Mouse (Mus musculus) forebrain, embryonic 13.5 days (tissue): ENCODE data around the gene Gm20379. TPM values are rescaled to one million over a fixed set of nuclear protein-coding genes. Genes with fewer than 3 reads are reported as not detected.

Experiments used
- ATAC-seq: fragments of 200-750 bp; cut with Nextera tagmentation; 2 replicates; pipeline ENCODE4 v1.8.0; 2017
- H3K27ac ChIP-seq: fragments of 300-500 bp; sonication (generic); 2 replicates; pipeline ENCODE4 v1.5.1; 2015; ENCODE audit warnings: inconsistent platforms, mild to moderate bottlenecking, moderate library complexity
- H3K27me3 ChIP-seq: fragments of 300-500 bp; sonication (generic); 2 replicates; pipeline ENCODE4 v1.6.1; 2015; ENCODE audit warnings: mild to moderate bottlenecking, inconsistent platforms
- H3K36me3 ChIP-seq: fragments of 300-500 bp; sonication (generic); 2 replicates; pipeline ENCODE4 v1.6.1; 2015; ENCODE audit warnings: mild to moderate bottlenecking, inconsistent platforms; ENCODE audit not compliant: poor library complexity, severe bottlenecking
- H3K4me1 ChIP-seq: fragments of 300-500 bp; sonication (generic); 2 replicates; pipeline ENCODE4 v1.6.1; 2015; ENCODE audit warnings: inconsistent platforms
- H3K4me2 ChIP-seq: fragments of 300-500 bp; sonication (generic); 2 replicates; pipeline ENCODE4 v1.6.1; 2015; ENCODE audit warnings: inconsistent platforms, mild to moderate bottlenecking, moderate library complexity
- H3K4me3 ChIP-seq: fragments of 300-500 bp; sonication (generic); 2 replicates; pipeline ENCODE4 v1.5.1; 2015; ENCODE audit warnings: mild to moderate bottlenecking, inconsistent platforms
- H3K9ac ChIP-seq: fragments of 300-500 bp; sonication (generic); 2 replicates; pipeline ENCODE4 v1.6.1; 2015; ENCODE audit warnings: mild to moderate bottlenecking, inconsistent platforms
- H3K9me3 ChIP-seq: fragments of 300-500 bp; sonication (generic); replicated peaks from 2 replicates; pipeline ENCODE4 v1.6.1; 2016; ENCODE audit warnings: inconsistent platforms
- WGBS: fragments of 180-500 bp; shearing (Covaris S2); methylation state at CpG from one replicate; pipeline ENCODE4 v1.1.7; 2015; 5-methylcytosine and 5-hydroxymethylcytosine counted together
- polyA plus RNA-seq: library from polyadenylated mRNA; unstranded; fragments of >200 nt; fragmentation: Nextera tagmentation; extraction: Ambion mirVana; gene quantifications from 2 replicates; pipeline ENCODE4 v1.2.1, GENCODE M21; 2015

Gene Gm20379
- polyA plus RNA-seq, result 1.2 and 1.7 TPM in 2 replicates

GRCm38 (mm10) chr13:92305680-92306079 is at the start of gene Gm20379:
TSS of gene Gm20379 (plus strand) at chr13:92305980.
- Histone ChIP-seq H3K4me1 (peaks cover 5% of the 10 kb centered on the region; the same call in 1 of the 2 replicates), H3K27ac (no peak within 1 kb of the TSS), H3K4me3 (no peak within 1 kb of the TSS), H3K36me3 (peaks cover 35% of the 10 kb centered on the region), H3K9ac (no peak within 1 kb of the TSS), H3K9me3 (no peaks in the 10 kb centered on the region), H3K4me2 (no peak within 1 kb of the TSS), H3K27me3 (no peaks in the 10 kb centered on the region)
- 98% methylated on average over 11 of the region's 11 CpGs for WGBS
- ATAC-seq, result no peak

- no peaks in the 10 kb centered on the region for H3K4me1 ChIP-seq
- H3K9ac ChIP-seq, result no peak overlapping the region
- 89% methylated on average over 5 of the region's 5 CpGs for WGBS
- no peaks in the 10 kb centered on the region for H3K27me3 ChIP-seq
- no peak for ATAC-seq
- H3K27ac ChIP-seq, result no peak overlapping the region
- H3K36me3 ChIP-seq, result peaks cover 16% of the 10 kb centered on the region
- H3K4me3 ChIP-seq, result no peak overlapping the region
- no peak overlapping the region for H3K4me2 ChIP-seq
- H3K9me3 ChIP-seq, result no peaks in the 10 kb centered on the region
Measured at GRCm38 (mm10) chr13:92261329-92261728, 44.5 kb upstream of the Gm20379 start.

DNA sequence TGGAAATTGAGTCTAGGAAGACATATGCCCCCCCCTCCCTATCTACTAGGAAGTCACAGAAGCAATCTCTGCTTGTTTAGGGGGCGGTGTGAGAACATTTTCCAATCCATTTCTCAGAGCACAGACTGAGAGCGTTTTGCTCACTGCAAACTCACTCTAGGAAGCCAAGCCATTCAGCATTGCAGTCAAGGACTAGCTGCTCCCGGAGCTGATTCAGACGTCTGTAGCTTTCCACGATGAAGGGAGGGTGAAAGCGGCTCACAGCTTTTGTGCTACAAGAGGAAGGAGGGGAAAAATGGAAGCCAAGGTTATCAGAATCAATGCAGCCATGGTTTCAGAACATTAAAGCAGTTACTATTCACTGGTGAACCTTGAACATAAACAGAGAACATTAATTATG is 42.2 kb upstream of the Gm20379 start:
- Histone ChIP-seq H3K4me1 (no peaks in the 10 kb centered on the region), H3K9ac (no peak overlapping the region), H3K4me2 (no peak overlapping the region), H3K36me3 (peaks cover 14% of the 10 kb centered on the region), H3K4me3 (no peak overlapping the region), H3K27ac (no peak overlapping the region), H3K27me3 (no peaks in the 10 kb centered on the region), H3K9me3 (no peaks in the 10 kb centered on the region)
- WGBS, result 87% methylated on average over 6 of the region's 6 CpGs
- no peak for ATAC-seq

DNA sequence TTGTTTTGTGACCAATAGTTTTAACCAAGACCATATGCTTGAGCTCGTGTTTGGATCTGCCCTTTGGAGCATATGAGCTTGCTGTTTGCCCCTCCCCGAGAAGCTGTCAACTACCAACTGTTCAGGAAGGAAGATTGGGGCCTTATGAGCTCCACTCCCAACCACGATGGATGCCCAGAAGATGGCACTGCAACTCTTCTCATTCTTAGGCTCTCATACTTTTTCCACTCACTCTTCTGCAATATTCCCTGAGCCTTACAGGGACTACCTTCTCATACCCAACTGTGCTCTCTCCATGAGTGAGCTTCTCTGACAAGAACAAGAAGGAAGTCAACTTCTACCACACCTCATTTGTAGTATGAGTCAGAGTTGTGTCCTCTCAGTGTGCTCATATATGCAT is 38.7 kb upstream of the Gm20379 start:
- H3K4me1 ChIP-seq, result no peaks in the 10 kb centered on the region
- ATAC-seq, result no peak
- WGBS, result 90% methylated on average over 3 of the region's 3 CpGs
- no peak overlapping the region for H3K9ac ChIP-seq
- H3K4me2 ChIP-seq, result no peak overlapping the region
- H3K27ac ChIP-seq, result no peak overlapping the region
- H3K4me3 ChIP-seq, result no peak overlapping the region
- peaks cover 8% of the 10 kb centered on the region for H3K36me3 ChIP-seq
- H3K27me3 ChIP-seq, result no peaks in the 10 kb centered on the region
- no peaks in the 10 kb centered on the region for H3K9me3 ChIP-seq

GRCm38 (mm10) chr13:92274274-92275198 is 31.2 kb upstream of the Gm20379 start:
- H3K9ac ChIP-seq, result no peak overlapping the region
- no peak overlapping the region for H3K4me2 ChIP-seq
- H3K9me3 ChIP-seq, result no peaks in the 10 kb centered on the region
- no peak for ATAC-seq
- no peak overlapping the region for H3K27ac ChIP-seq
- no peaks in the 10 kb centered on the region for H3K27me3 ChIP-seq
- 0 out of 2 replicates have a peak, but pooled peaks cover 3% of the 10 kb centered on the region for H3K4me1 ChIP-seq
- 79% methylated on average over 14 of the region's 14 CpGs for WGBS
- no peak overlapping the region for H3K4me3 ChIP-seq
- peaks cover 6% of the 10 kb centered on the region; the same call in 1 of the 2 replicates for H3K36me3 ChIP-seq

GRCm38 (mm10) chr13:92275292-92275691 is 30.5 kb upstream of the Gm20379 start:
- 95% methylated on average over 9 of the region's 9 CpGs for WGBS
- Histone ChIP-seq H3K27me3 (no peaks in the 10 kb centered on the region), H3K4me1 (0 out of 2 replicates have a peak, but pooled peaks cover 3% of the 10 kb centered on the region), H3K4me2 (no peak overlapping the region), H3K9me3 (no peaks in the 10 kb centered on the region), H3K36me3 (peaks cover 6% of the 10 kb centered on the region; the same call in 1 of the 2 replicates), H3K4me3 (no peak overlapping the region), H3K27ac (no peak overlapping the region), H3K9ac (no peak overlapping the region)
- no peak for ATAC-seq

GRCm38 (mm10) chr13:92277027-92277426 is 28.8 kb upstream of the Gm20379 start:
- no peaks in the 10 kb centered on the region for H3K9me3 ChIP-seq
- H3K4me1 ChIP-seq, result 0 out of 2 replicates have a peak, but pooled peaks cover 3% of the 10 kb centered on the region
- no peak overlapping the region for H3K27ac ChIP-seq
- H3K27me3 ChIP-seq, result no peaks in the 10 kb centered on the region
- H3K36me3 ChIP-seq, result peaks cover 11% of the 10 kb centered on the region
- WGBS, result 84% methylated on average over 2 of the region's 2 CpGs
- no peak overlapping the region for H3K9ac ChIP-seq
- no peak overlapping the region for H3K4me2 ChIP-seq
- no peak overlapping the region for H3K4me3 ChIP-seq
- no peak for ATAC-seq

DNA sequence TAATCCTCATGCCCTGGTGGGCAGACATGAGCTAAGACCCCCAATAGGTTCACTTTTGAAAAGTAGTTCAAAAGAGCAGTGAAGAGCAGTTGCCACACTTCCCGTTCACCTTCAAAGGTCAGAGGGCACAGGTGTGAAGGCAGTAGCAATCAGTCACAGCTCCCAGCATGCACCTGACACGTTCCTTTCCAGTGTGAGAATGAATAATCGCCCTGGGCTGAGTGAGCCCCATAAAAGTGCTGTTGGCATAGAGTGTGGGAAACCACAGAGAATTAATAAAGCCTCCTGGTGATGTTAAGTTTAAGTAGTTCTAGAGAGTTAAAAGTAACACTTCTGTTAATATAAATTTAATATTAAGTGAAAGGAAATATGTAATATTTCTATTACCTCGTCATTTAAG is 14.2 kb upstream of the Gm20379 start:
- no peaks in the 10 kb centered on the region for H3K27me3 ChIP-seq
- H3K9me3 ChIP-seq, result no peaks in the 10 kb centered on the region
- 83% methylated on average over 4 of the region's 4 CpGs for WGBS
- no peak for ATAC-seq
- H3K4me2 ChIP-seq, result no peak overlapping the region
- no peak overlapping the region for H3K4me3 ChIP-seq
- no peak overlapping the region for H3K27ac ChIP-seq
- no peaks in the 10 kb centered on the region for H3K4me1 ChIP-seq
- peaks cover 23% of the 10 kb centered on the region; the same call in 1 of the 2 replicates for H3K36me3 ChIP-seq
- no peak overlapping the region for H3K9ac ChIP-seq

GRCm38 (mm10) chr13:92293883-92294282 is 11.9 kb upstream of the Gm20379 start:
- Histone ChIP-seq H3K4me1 (no peaks in the 10 kb centered on the region), H3K27me3 (no peaks in the 10 kb centered on the region), H3K27ac (no peak overlapping the region), H3K4me2 (no peak overlapping the region), H3K36me3 (peaks cover 31% of the 10 kb centered on the region), H3K4me3 (no peak overlapping the region), H3K9me3 (no peaks in the 10 kb centered on the region), H3K9ac (no peak overlapping the region)
- WGBS, result 93% methylated on average over 5 of the region's 5 CpGs
- no peak for ATAC-seq

- Histone ChIP-seq H3K27ac (no peak overlapping the region), H3K9me3 (no peaks in the 10 kb centered on the region), H3K36me3 (peaks cover 23% of the 10 kb centered on the region), H3K4me2 (no peak overlapping the region), H3K4me1 (no peaks in the 10 kb centered on the region), H3K4me3 (no peak overlapping the region), H3K9ac (no peak overlapping the region), H3K27me3 (no peaks in the 10 kb centered on the region)
- WGBS, result 96% methylated on average over 4 of the region's 4 CpGs
- ATAC-seq, result no peak
Measured at GRCm38 (mm10) chr13:92296490-92296889, 9.3 kb upstream of the Gm20379 start.

- no peak overlapping the region for H3K4me2 ChIP-seq
- no peak overlapping the region for H3K4me3 ChIP-seq
- H3K4me1 ChIP-seq, result no peaks in the 10 kb centered on the region; the same call in 1 of the 2 replicates
- peaks cover 23% of the 10 kb centered on the region for H3K36me3 ChIP-seq
- no peaks in the 10 kb centered on the region for H3K27me3 ChIP-seq
- H3K9me3 ChIP-seq, result no peaks in the 10 kb centered on the region
- no peak overlapping the region for H3K27ac ChIP-seq
- H3K9ac ChIP-seq, result no peak overlapping the region
- WGBS, result 94% methylated on average over 2 of the region's 2 CpGs
- no peak for ATAC-seq
Measured at GRCm38 (mm10) chr13:92297021-92297420, 8.8 kb upstream of the Gm20379 start.

- H3K27me3 ChIP-seq, result no peaks in the 10 kb centered on the region
- 88% methylated on average over 1 of the region's 1 CpGs for WGBS
- H3K36me3 ChIP-seq, result peaks cover 25% of the 10 kb centered on the region
- no peak overlapping the region for H3K9ac ChIP-seq
- H3K9me3 ChIP-seq, result no peaks in the 10 kb centered on the region
- no peak overlapping the region for H3K4me3 ChIP-seq
- H3K27ac ChIP-seq, result no peak overlapping the region
- H3K4me2 ChIP-seq, result no peak overlapping the region
- ATAC-seq, result no peak
- peaks cover 5% of the 10 kb centered on the region; the same call in 1 of the 2 replicates for H3K4me1 ChIP-seq
Measured at GRCm38 (mm10) chr13:92299522-92299921, 6.3 kb upstream of the Gm20379 start.
